Comparison of ENCODE assay signal across 9 mouse cellular contexts in genomic region chr14:23575951-23576350, GRCm38 (mm10).
DNase-seq lines count a peak whose midpoint lies in the region; ATAC-seq lines count a peak whose summit lies in the region.
"Had no signal": no experiment of that assay in that cellular context is flagged by ENCODE, and none has a peak within 500 bp of the region (broad histone marks: within the 10 kb centered on the region; RNA-seq: fewer than 3 reads in every experiment).

No protein-coding gene starts in this region.

- no peak overlapping the region for H3K27ac ChIP-seq in midbrain, embryonic 10.5 days (replicated peaks)
- H3K27ac ChIP-seq in midbrain, embryonic 11.5 days (ENCODE audit: low read depth, low read length) = no peak overlapping the region
- H3K27ac ChIP-seq in hindbrain, embryonic 13.5 days = no peak overlapping the region
- H3K27ac ChIP-seq in neural tube, embryonic 14.5 days (ENCODE audit: low read depth, low read length) = no peak overlapping the region
- H3K27ac ChIP-seq: liver, embryonic 15.5 days had no signal

- H3K4me3 ChIP-seq in midbrain, embryonic 10.5 days = no peak overlapping the region
- H3K4me3 ChIP-seq in midbrain, embryonic 11.5 days (ENCODE audit: low read depth, low read length) = no peak overlapping the region
- H3K4me3 ChIP-seq in hindbrain, embryonic 13.5 days = no peak overlapping the region
- no peak overlapping the region for H3K4me3 ChIP-seq in neural tube, embryonic 14.5 days (ENCODE audit: low read depth, low read length)
- H3K4me3 ChIP-seq: liver, embryonic 15.5 days had no signal

- H3K9ac ChIP-seq in midbrain, embryonic 11.5 days (ENCODE audit: low read length) = no peak overlapping the region
- H3K9ac ChIP-seq in hindbrain, embryonic 13.5 days = no peak overlapping the region
- no peak overlapping the region for H3K9ac ChIP-seq in neural tube, embryonic 14.5 days (replicated peaks; ENCODE audit: low read depth, low read length)
- H3K9ac ChIP-seq: liver, embryonic 15.5 days had no signal

- no peaks in the 10 kb centered on the region for H3K9me3 ChIP-seq in midbrain, embryonic 10.5 days (replicated peaks)
- no peaks in the 10 kb centered on the region for H3K9me3 ChIP-seq in midbrain, embryonic 11.5 days (ENCODE audit: control insufficient read depth, low read length)
- H3K9me3 ChIP-seq in hindbrain, embryonic 13.5 days = no peaks in the 10 kb centered on the region
- H3K9me3 ChIP-seq in neural tube, embryonic 14.5 days (ENCODE audit: control insufficient read depth, low read length) = no peaks in the 10 kb centered on the region
- H3K9me3 ChIP-seq: liver, embryonic 15.5 days had no signal

- peak; percentile 12 to 36 for DNase-seq in cerebellum, postnatal 25 days
- DNase-seq in cerebellum, adult 9-11 months = no peak
- peak; percentile 36 for DNase-seq in midbrain, embryonic 10.5 days (ENCODE audit: low spot score)
- no peak for DNase-seq in midbrain, embryonic 11.5 days (ENCODE audit: low spot score, missing footprints)
- DNase-seq in natural killer cell, adult 2 months (ENCODE audit: low spot score in 2 of 2) = no peak
- no peak for DNase-seq in spleen, postnatal 10 days (ENCODE audit: low spot score in 2 of 2)

- H3K36me3 ChIP-seq in midbrain, embryonic 10.5 days = no peaks in the 10 kb centered on the region
- H3K36me3 ChIP-seq in midbrain, embryonic 11.5 days (ENCODE audit: control insufficient read depth, insufficient read depth, low read length) = no peaks in the 10 kb centered on the region
- H3K36me3 ChIP-seq in hindbrain, embryonic 13.5 days = no peaks in the 10 kb centered on the region
- no peaks in the 10 kb centered on the region for H3K36me3 ChIP-seq in neural tube, embryonic 14.5 days (ENCODE audit: control insufficient read depth, insufficient read depth, low read length)
- H3K36me3 ChIP-seq: liver, embryonic 15.5 days had no signal

- H3K27me3 ChIP-seq in midbrain, embryonic 10.5 days (ENCODE audit: low read depth, poor library complexity, severe bottlenecking) = peaks cover 9% of the 10 kb centered on the region; the same call in 1 of the 2 replicates
- 0 out of 2 replicates have a peak, but pooled peaks cover 3% of the 10 kb centered on the region for H3K27me3 ChIP-seq in midbrain, embryonic 11.5 days (ENCODE audit: control insufficient read depth, insufficient read depth, low read length)
- 0 out of 2 replicates have a peak, but pooled peaks cover 2% of the 10 kb centered on the region for H3K27me3 ChIP-seq in hindbrain, embryonic 13.5 days
- H3K27me3 ChIP-seq in neural tube, embryonic 14.5 days (ENCODE audit: control insufficient read depth, insufficient read depth, low read length) = no peaks in the 10 kb centered on the region
- H3K27me3 ChIP-seq: liver, embryonic 15.5 days had no signal

- no peak overlapping the region for H3K4me2 ChIP-seq in midbrain, embryonic 11.5 days
- no peak overlapping the region for H3K4me2 ChIP-seq in hindbrain, embryonic 13.5 days
- no peak overlapping the region for H3K4me2 ChIP-seq in neural tube, embryonic 14.5 days (ENCODE audit: low read depth, low read length)
- H3K4me2 ChIP-seq: liver, embryonic 15.5 days had no signal

- no peaks in the 10 kb centered on the region for H3K4me1 ChIP-seq in midbrain, embryonic 10.5 days
- H3K4me1 ChIP-seq in midbrain, embryonic 11.5 days (ENCODE audit: control insufficient read depth, insufficient read depth, low read length) = no peaks in the 10 kb centered on the region
- 0 out of 2 replicates have a peak, but pooled peaks cover 6% of the 10 kb centered on the region for H3K4me1 ChIP-seq in hindbrain, embryonic 13.5 days (replicated peaks)
- H3K4me1 ChIP-seq in neural tube, embryonic 14.5 days (ENCODE audit: control insufficient read depth, insufficient read depth, low read length) = peaks cover 4% of the 10 kb centered on the region; the same call in 1 of the 2 replicates
- H3K4me1 ChIP-seq: liver, embryonic 15.5 days had no signal

- ATAC-seq in midbrain, embryonic 11.5 days (ENCODE audit: low FRiP score) = no peak
- peak; percentile 78; the same call in 1 of the 2 replicates for ATAC-seq in hindbrain, embryonic 13.5 days (ENCODE audit: low FRiP score)
- ATAC-seq in neural tube, embryonic 14.5 days (ENCODE audit: low read depth) = peak; percentile 87; the same call in 1 of the 2 replicates

- WGBS in midbrain, embryonic 10.5 days = 5% methylated on average over 2 of the region's 2 CpGs
- WGBS in midbrain, embryonic 11.5 days = 4% methylated on average over 2 of the region's 2 CpGs
- WGBS in hindbrain, embryonic 13.5 days = 2% methylated on average over 2 of the region's 2 CpGs
- 10% methylated on average over 2 of the region's 2 CpGs for WGBS in neural tube, embryonic 14.5 days

Comparison
In these comparisons a context has a peak if more than half of its experiments do, and no peak if none do; other contexts are left out.
1. DNase-seq: peak in cerebellum, postnatal 25 days (2 of 2) and midbrain, embryonic 10.5 days (single experiment); none in cerebellum, adult 9-11 months (single experiment), midbrain, embryonic 11.5 days (single experiment), natural killer cell, adult 2 months (0 of 2) and spleen, postnatal 10 days (0 of 2).